Mouse (Mus musculus) intestine, embryonic 14.5 days (tissue): ENCODE measurements around the gene Cmss1. TPM values are rescaled to one million over a fixed set of nuclear protein-coding genes. Genes with fewer than 3 reads are reported as not detected.
A peak's percentile ranks its signal among the peaks of the same experiment; 100 is the strongest.

Source experiments
- ATAC-seq: fragments of 200-750 bp; cut with Nextera tagmentation; replicated peaks from 2 replicates; pipeline ENCODE4 v1.8.0; 2017; ENCODE audit warnings: low read depth, moderate number of reproducible peaks, moderate TSS enrichment, moderate library complexity; ENCODE audit not compliant: low FRiP score, low TSS enrichment
- DNase-seq: peaks from one replicate; pipeline ENCODE4 v3.0.0-alpha.2; 2018; ENCODE audit warnings: low spot score
- H3K27ac ChIP-seq: fragments of 300-500 bp; sonication (generic); 2 replicates; pipeline ENCODE4 v1.5.1; 2014; ENCODE audit warnings: low read depth, mild to moderate bottlenecking, control low read depth
- H3K27me3 ChIP-seq: fragments of 300-500 bp; sonication (generic); replicated peaks from 2 replicates; pipeline ENCODE4 v1.6.1; 2014; ENCODE audit warnings: low read length, control low read depth; ENCODE audit not compliant: control insufficient read depth, insufficient read depth
- H3K36me3 ChIP-seq: fragments of 300-500 bp; sonication (generic); 2 replicates; pipeline ENCODE4 v1.6.1; 2014; ENCODE audit warnings: low read length, control low read depth; ENCODE audit not compliant: control insufficient read depth, insufficient read depth
- H3K4me1 ChIP-seq: fragments of 300-500 bp; sonication (generic); replicated peaks from 2 replicates; pipeline ENCODE4 v1.6.1; 2014; ENCODE audit warnings: low read length, control low read depth, mixed read lengths; ENCODE audit not compliant: control insufficient read depth, insufficient read depth
- H3K4me2 ChIP-seq: fragments of 300-500 bp; sonication (generic); 2 replicates; pipeline ENCODE4 v1.6.1; 2014; ENCODE audit warnings: low read length
- H3K4me3 ChIP-seq: fragments of 300-500 bp; sonication (generic); 2 replicates; pipeline ENCODE4 v1.5.1; 2014; ENCODE audit warnings: low read depth, low read length, control low read depth, mixed read lengths
- H3K9ac ChIP-seq: fragments of 300-500 bp; sonication (generic); 2 replicates; pipeline ENCODE4 v1.6.1; 2014; ENCODE audit warnings: mild to moderate bottlenecking, low read length
- H3K9me3 ChIP-seq: fragments of 300-500 bp; sonication (generic); 2 replicates; pipeline ENCODE4 v1.6.1; 2016; ENCODE audit warnings: low read length, control low read depth; ENCODE audit not compliant: control insufficient read depth
- WGBS: fragments of 180-500 bp; shearing (Covaris S2); extraction: QIAGEN DNeasy Blood & Tissue Kit; methylation state at CpG from one replicate; pipeline ENCODE4 v1.1.7; 2014; 5-methylcytosine and 5-hydroxymethylcytosine counted together
- polyA plus RNA-seq: library from polyadenylated mRNA; unstranded; fragments of >200 nt; fragmentation: Nextera tagmentation; extraction: Ambion mirVana; gene quantifications from 2 replicates; pipeline ENCODE4 v1.2.1, GENCODE M21; 2014

The Cmss1 gene
- polyA plus RNA-seq, 1 experiment from 2014 or later: 56.0 TPM

DNA sequence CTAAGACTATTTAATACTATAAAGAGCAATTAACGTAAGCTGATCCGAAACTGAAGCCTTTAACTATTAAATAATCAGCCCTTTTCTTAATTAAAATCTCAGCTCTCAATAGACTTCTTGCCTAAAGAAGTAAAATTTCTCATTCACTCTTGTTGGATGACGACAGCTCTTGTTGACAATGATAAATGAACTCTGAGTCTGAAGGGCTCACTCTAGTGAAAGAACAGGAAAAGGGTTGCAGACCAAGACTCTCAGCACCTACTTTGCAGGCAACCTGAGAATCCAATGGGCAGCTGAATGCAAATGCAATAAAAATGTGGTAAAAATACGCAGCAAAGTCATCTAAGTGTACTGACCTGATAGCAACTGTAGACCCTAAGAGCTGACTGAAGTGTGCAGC, 81.2 kb downstream of the Cmss1 start:
- WGBS: 72% methylated on average over 4 of the region's 4 CpGs
- no peaks in the 10 kb centered on the region for H3K27me3 ChIP-seq
- no peaks in the 10 kb centered on the region for H3K36me3 ChIP-seq
- H3K9ac ChIP-seq: no peak overlapping the region
- no peaks in the 10 kb centered on the region for H3K9me3 ChIP-seq
- H3K4me2 ChIP-seq: no peak overlapping the region
- ATAC-seq (no peak), DNase-seq (peak; percentile 40)
- H3K4me1 ChIP-seq: peaks cover 3% of the 10 kb centered on the region; the same call in 1 of the 2 replicates
- no peak overlapping the region for H3K4me3 ChIP-seq
- no peak overlapping the region for H3K27ac ChIP-seq

DNA sequence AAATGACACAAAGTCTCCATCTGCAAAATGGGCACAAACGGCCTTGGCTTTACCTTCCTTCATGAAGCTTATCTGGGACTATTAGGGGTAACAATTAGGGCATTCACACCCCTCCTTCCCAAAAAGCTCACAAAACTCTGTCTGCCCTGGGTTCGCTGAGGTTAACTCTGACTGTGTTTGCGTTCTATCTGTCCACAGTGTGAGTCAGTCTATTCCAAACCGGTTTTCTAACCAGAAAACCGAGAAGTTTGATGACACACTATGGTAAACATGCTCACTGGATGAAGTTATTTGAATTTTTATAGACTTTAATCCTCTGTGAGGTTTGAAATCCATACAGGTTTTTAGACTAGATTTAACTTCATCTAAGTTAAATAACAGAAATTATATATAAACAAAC, 81.6 kb downstream of the Cmss1 start:
- 71% methylated on average over 5 of the region's 5 CpGs for WGBS
- H3K27me3 ChIP-seq: no peaks in the 10 kb centered on the region
- H3K9ac ChIP-seq: no peak overlapping the region
- DNase-seq: peak; percentile 42
- H3K4me3 ChIP-seq: no peak overlapping the region
- no peak overlapping the region for H3K27ac ChIP-seq
- H3K4me2 ChIP-seq: no peak overlapping the region
- H3K36me3 ChIP-seq: no peaks in the 10 kb centered on the region
- H3K4me1 ChIP-seq: peaks cover 3% of the 10 kb centered on the region; the same call in 1 of the 2 replicates
- H3K9me3 ChIP-seq: no peaks in the 10 kb centered on the region
- no peak for ATAC-seq

DNA sequence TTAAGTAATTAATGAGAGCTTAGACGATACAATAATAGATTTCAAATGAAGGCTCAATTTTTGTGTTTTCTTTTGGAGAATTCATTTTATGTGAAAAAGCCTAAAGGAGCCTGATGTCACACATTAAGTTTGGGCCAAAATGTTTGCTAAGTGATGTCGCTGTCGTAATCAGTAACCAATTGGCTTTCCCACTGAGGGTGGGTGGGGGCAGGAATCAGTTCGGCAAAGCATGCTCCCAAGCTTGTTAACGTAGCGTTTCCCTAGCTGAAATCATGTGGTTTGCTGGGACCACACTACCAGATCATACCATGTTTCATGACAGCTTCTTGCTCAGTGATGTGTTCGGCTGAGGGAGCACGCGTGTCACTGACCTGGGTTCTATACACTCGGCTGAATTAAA, 91.0 kb downstream of the Cmss1 start:
- H3K4me2 ChIP-seq: no peak overlapping the region
- DNase-seq: peak; percentile 40
- no peak for ATAC-seq

DNA sequence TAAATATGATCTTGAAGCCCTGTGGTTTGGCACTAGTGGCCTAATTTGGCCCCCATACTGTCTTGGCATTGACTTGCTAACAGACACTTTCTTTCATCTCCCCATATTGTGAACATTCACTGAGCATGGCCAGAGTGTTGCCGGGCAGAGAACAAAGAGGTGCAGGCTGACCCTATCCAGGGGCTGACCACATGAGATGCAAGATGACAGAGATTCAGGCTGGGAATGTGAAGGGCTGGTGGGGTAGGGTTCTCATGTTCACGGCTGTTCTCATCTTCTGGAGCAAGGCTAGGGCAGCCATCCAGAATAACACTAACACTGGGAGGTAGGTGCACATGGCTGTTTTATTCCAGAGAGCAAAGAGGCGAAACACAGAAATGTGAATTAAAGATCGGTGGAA, 92.3 kb downstream of the Cmss1 start:
- DNase-seq (peak; percentile 36), ATAC-seq (no peak)
- no peaks in the 10 kb centered on the region for H3K27me3 ChIP-seq
- no peak overlapping the region for H3K4me2 ChIP-seq
- no peak overlapping the region for H3K27ac ChIP-seq
- no peak overlapping the region for H3K4me3 ChIP-seq
- H3K4me1 ChIP-seq: peaks cover 3% of the 10 kb centered on the region; the same call in 1 of the 2 replicates
- H3K36me3 ChIP-seq: no peaks in the 10 kb centered on the region
- 75% methylated on average over 4 of the region's 4 CpGs for WGBS
- no peaks in the 10 kb centered on the region for H3K9me3 ChIP-seq
- H3K9ac ChIP-seq: no peak overlapping the region

More for the DNA sequence above, 91.0 kb downstream of the Cmss1 start:
- Histone ChIP-seq H3K27me3 (no peaks in the 10 kb centered on the region), H3K36me3 (no peaks in the 10 kb centered on the region), H3K9ac (no peak overlapping the region), H3K9me3 (no peaks in the 10 kb centered on the region), H3K27ac (no peak overlapping the region), H3K4me3 (no peak overlapping the region), H3K4me1 (peaks cover 3% of the 10 kb centered on the region; the same call in 1 of the 2 replicates)
- 72% methylated on average over 10 of the region's 10 CpGs for WGBS

DNA sequence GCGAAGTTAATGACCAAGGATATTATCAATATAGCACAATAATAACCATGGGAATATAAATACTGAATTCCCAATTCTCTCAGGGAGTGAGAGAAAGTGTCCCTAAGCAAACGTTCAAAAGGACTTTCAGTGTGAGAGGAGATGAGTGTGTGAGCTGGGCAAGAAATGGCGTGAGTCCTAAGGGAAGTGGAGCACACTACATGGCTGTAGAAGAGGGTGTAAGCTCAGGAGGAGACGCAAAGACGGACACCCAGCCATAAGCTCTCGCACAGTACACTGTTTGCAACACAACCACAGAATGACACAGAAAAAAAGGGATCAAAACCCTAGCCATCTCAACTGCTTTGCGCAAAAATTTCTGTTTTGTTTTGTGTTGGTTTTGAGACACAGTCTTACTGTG, 93.1 kb downstream of the Cmss1 start:
- Histone ChIP-seq H3K27me3 (no peaks in the 10 kb centered on the region), H3K36me3 (no peaks in the 10 kb centered on the region), H3K4me3 (no peak overlapping the region), H3K4me2 (no peak overlapping the region), H3K27ac (no peak overlapping the region), H3K4me1 (peaks cover 3% of the 10 kb centered on the region; the same call in 1 of the 2 replicates), H3K9me3 (no peaks in the 10 kb centered on the region), H3K9ac (no peak overlapping the region)
- peak; percentile 31 for DNase-seq
- no peak for ATAC-seq
- 89% methylated on average over 7 of the region's 7 CpGs for WGBS

DNA sequence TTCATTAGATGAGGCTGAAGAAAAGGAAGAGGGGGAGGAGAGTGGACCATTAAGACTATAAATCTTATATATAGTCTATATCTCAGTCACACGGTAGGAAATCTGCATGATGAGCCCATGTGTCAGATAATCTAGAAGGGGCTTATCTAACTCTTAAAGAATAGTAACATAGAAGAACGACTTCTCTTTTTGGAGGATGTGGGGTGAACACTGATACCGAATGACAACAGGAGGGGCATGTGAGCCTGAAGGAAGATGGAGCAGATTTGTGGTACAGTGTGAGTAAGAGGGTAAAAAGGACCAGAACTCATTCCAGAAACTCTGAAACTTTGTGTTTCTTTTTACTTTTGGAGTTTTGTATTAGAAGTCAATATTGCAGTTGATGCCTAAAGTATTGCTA, 97.6 kb downstream of the Cmss1 start:
- Histone ChIP-seq H3K36me3 (no peaks in the 10 kb centered on the region), H3K27me3 (no peaks in the 10 kb centered on the region), H3K9ac (no peak overlapping the region), H3K4me1 (peaks cover 7% of the 10 kb centered on the region; the same call in 1 of the 2 replicates), H3K4me2 (no peak overlapping the region), H3K4me3 (no peak overlapping the region), H3K27ac (no peak overlapping the region), H3K9me3 (no peaks in the 10 kb centered on the region)
- ATAC-seq (no peak), DNase-seq (no peak)
- 87% methylated on average over 3 of the region's 3 CpGs for WGBS

DNA sequence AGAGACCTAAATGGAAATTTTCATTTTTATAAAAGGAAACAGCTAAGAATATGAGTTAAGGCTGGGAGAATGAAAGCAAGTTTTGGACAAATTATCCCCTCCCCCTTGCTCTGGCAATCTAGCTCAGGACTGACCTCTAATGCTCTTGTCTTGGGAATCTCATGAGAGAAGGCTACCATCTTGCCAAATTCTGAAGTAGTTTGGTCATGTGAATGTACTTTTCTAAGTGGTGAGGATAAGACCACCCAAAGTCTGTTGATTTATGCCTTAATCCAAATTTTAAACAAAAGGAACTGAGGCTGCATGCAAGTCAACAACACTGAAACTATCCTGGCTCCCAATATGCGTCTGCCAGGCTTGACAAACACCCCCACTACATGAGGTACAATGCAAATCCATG, 98.3 kb downstream of the Cmss1 start:
- Histone ChIP-seq H3K4me1 (peaks cover 7% of the 10 kb centered on the region; the same call in 1 of the 2 replicates), H3K36me3 (no peaks in the 10 kb centered on the region), H3K27ac (no peak overlapping the region), H3K4me2 (no peak overlapping the region), H3K9me3 (no peaks in the 10 kb centered on the region), H3K9ac (no peak overlapping the region), H3K4me3 (no peak overlapping the region), H3K27me3 (no peaks in the 10 kb centered on the region)
- ATAC-seq: no peak
- 47% methylated on average over 1 of the region's 1 CpGs for WGBS
- DNase-seq: no peak

DNA sequence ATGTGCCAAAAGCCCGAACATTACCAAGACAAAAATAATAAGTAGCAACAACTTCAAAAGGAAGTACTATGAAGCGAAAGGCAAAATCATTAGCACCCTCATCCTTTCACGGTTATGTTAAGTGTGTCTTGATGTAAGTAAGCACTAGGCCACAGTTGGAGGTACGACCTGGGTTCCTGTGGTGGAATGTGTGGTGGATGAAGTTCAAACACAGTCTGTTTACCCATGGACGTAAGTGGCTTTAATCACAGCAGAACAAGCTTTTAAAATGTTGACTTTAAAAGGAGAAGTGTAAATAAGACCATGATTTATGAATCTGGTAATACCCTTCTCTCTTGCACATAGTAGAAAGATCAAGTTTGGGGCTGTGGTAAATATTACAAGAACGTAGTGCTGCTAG, 100.5 kb downstream of the Cmss1 start:
- Histone ChIP-seq H3K27ac (no peak overlapping the region), H3K36me3 (no peaks in the 10 kb centered on the region), H3K9me3 (no peaks in the 10 kb centered on the region), H3K4me3 (no peak overlapping the region), H3K9ac (no peak overlapping the region), H3K4me1 (peaks cover 7% of the 10 kb centered on the region; the same call in 1 of the 2 replicates), H3K4me2 (no peak overlapping the region), H3K27me3 (no peaks in the 10 kb centered on the region)
- DNase-seq (no peak), ATAC-seq (no peak)
- 38% methylated on average over 6 of the region's 6 CpGs for WGBS

DNA sequence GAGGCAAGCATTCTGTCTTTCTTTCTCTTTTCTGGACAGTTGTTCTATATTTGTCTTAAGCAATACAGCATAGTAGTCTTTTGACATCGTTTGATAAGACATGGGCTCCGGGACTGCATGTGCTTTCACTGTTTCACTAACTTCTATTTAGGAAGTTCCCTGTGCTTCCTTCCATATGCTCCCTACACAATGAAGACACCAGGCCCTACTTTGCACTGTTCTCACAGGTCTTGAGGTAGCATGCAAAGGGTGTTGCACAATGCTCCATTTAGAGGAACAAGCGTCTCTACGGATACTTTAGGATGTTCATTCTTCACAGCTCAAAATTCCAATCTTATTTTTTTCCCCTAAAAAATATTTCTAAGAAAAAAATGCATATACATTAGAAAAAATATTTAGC, 101.9 kb downstream of the Cmss1 start:
- 90% methylated on average over 4 of the region's 4 CpGs for WGBS
- ATAC-seq: no peak
- no peak overlapping the region for H3K27ac ChIP-seq

More for the DNA sequence above, 101.9 kb downstream of the Cmss1 start:
- Histone ChIP-seq H3K9me3 (no peaks in the 10 kb centered on the region), H3K9ac (no peak overlapping the region), H3K4me2 (no peak overlapping the region), H3K4me1 (peaks cover 7% of the 10 kb centered on the region; the same call in 1 of the 2 replicates), H3K4me3 (no peak overlapping the region), H3K36me3 (no peaks in the 10 kb centered on the region), H3K27me3 (no peaks in the 10 kb centered on the region)
- no peak for DNase-seq
